Mouse (Mus musculus) lung, postnatal 0 days (tissue): ENCODE data around the gene Ifngr2.

Experiments
- CTCF ChIP-seq: IDR thresholded peaks from 2 replicates; pipeline ENCODE4 v1.5.1; 2016; ENCODE audit warnings: antibody characterized with exemption, mild to moderate bottlenecking
- EP300 ChIP-seq: IDR thresholded peaks from 2 replicates; pipeline ENCODE4 v1.6.1; 2016; ENCODE audit warnings: antibody characterized with exemption, mild to moderate bottlenecking, control low read depth

- no peak for TF ChIP-seq CTCF
- no peak for TF ChIP-seq EP300
Observed at GRCm38 (mm10) chr16:91609501-91610245, 62.8 kb downstream of the Ifngr2 start.
